Mouse (Mus musculus) liver, postnatal 0 days (tissue): ENCODE results near the gene Gm28897. TPM values are rescaled to one million over a fixed set of nuclear protein-coding genes. Genes with fewer than 3 reads are reported as not detected.
"Not testable (repeated sequence)": the region's sequence is repeated elsewhere in the genome, so short reads cannot be mapped to it uniquely, and the experiment has no call there.

Experiments used
- ATAC-seq: fragments of 200-750 bp; cut with Nextera tagmentation; 2 replicates; pipeline ENCODE4 v1.8.0; 2017; ENCODE audit warnings: mild to moderate bottlenecking, moderate library complexity
- DNase-seq: peaks from one replicate; pipeline ENCODE4 v3.0.0-alpha.2; 2016
- H3K27ac ChIP-seq: fragments of 300-500 bp; sonication (generic); 2 replicates; pipeline ENCODE4 v1.5.1; 2014; ENCODE audit warnings: antibody characterized with exemption, moderate library complexity, mild to moderate bottlenecking, low read depth
- H3K27me3 ChIP-seq: fragments of 300-500 bp; sonication (generic); 2 replicates; pipeline ENCODE4 v1.6.1; 2014; ENCODE audit warnings: low read length, control low read depth, mixed read lengths; ENCODE audit not compliant: insufficient read depth
- H3K36me3 ChIP-seq: fragments of 300-500 bp; sonication (generic); replicated peaks from 2 replicates; pipeline ENCODE4 v1.6.1; 2014; ENCODE audit warnings: mild to moderate bottlenecking, control low read depth, low read length, moderate library complexity, mixed read lengths; ENCODE audit not compliant: insufficient read depth
- H3K4me1 ChIP-seq: fragments of 300-500 bp; sonication (generic); 2 replicates; pipeline ENCODE4 v1.6.1; 2014; ENCODE audit warnings: antibody characterized with exemption, mild to moderate bottlenecking, control low read depth; ENCODE audit not compliant: insufficient read depth
- H3K4me2 ChIP-seq: fragments of 300-500 bp; sonication (generic); 2 replicates; pipeline ENCODE4 v1.6.1; 2014; ENCODE audit warnings: low read depth, mild to moderate bottlenecking, low read length, moderate library complexity, mixed read lengths
- H3K4me3 ChIP-seq: fragments of 300-500 bp; sonication (generic); 2 replicates; pipeline ENCODE4 v1.5.1; 2014; ENCODE audit warnings: low read depth, low read length
- H3K9ac ChIP-seq: fragments of 300-500 bp; sonication (generic); replicated peaks from 2 replicates; pipeline ENCODE4 v1.6.1; 2014; ENCODE audit warnings: mild to moderate bottlenecking, moderate library complexity
- H3K9me3 ChIP-seq: fragments of 300-500 bp; sonication (generic); 2 replicates; pipeline ENCODE4 v1.6.1; 2016; ENCODE audit warnings: mild to moderate bottlenecking, control low read depth, low read length, mixed read lengths
- WGBS: fragments of 180-500 bp; shearing (Covaris S2); extraction: QIAGEN DNeasy Blood & Tissue Kit; methylation state at CpG from one replicate; pipeline ENCODE4 v1.1.7; 2014; ENCODE audit not compliant: insufficient replicate concordance; 5-methylcytosine and 5-hydroxymethylcytosine counted together
- polyA plus RNA-seq: library from polyadenylated mRNA; unstranded; fragments of >200 nt; fragmentation: Nextera tagmentation; extraction: Ambion mirVana; gene quantifications from 2 replicates; pipeline ENCODE4 v1.2.1, GENCODE M21; 2015

Gene Gm28897
- polyA plus RNA-seq, result not detected in 2 replicates

DNA sequence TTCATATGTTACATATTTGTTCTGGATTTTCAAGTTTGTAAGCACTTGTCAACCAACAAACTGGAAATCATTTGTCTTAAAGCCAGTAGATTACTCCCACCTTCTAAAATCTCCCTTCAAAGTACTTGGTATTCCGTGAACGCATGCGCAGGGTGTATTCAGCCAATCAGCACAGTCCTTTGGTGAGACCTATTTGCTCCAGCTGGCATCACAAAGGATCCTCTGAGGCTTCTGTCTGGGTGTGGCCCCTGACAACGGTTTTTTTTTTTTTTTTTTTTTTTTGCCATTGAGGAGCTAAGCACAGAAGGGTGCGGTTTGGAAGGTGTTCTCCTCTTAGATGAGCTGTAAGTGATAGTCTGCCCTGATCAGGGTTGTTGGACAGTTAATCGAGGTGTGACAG, at the start of gene Gm28897:
TSS of gene Gm28897 (plus strand) at position 301 of the 400 bp plus-strand sequence.
- ATAC-seq, H3K4me3 ChIP-seq, H3K9me3 ChIP-seq, H3K4me2 ChIP-seq, DNase-seq, H3K27me3 ChIP-seq, H3K36me3 ChIP-seq, H3K4me1 ChIP-seq, H3K27ac ChIP-seq, H3K9ac ChIP-seq: not testable (repeated sequence)
- WGBS, result no CpG with 5 or more reads among the region's 6 CpGs
